Mouse (Mus musculus): ENCODE measurements at regions not wholly inside any gene's neighbourhood (a gene's known extent, or its start where the extent isn't known, plus 50 kb on each side); places are given as distances from the start of the nearest gene placed in this dataset.

GRCm38 (mm10) chr12:67929842-67930241 is 707.5 kb upstream of the Mdga2 start:
- Histone ChIP-seq H3K27ac (no peak overlapping the region), H3K4me2 (replicated peaks) (no peak overlapping the region), H3K27me3 (replicated peaks) (no peaks in the 10 kb centered on the region), H3K9ac (no peak overlapping the region), H3K9me3 (no peaks in the 10 kb centered on the region), H3K36me3 (no peaks in the 10 kb centered on the region), H3K4me3 (no peak overlapping the region), H3K4me1 (no peaks in the 10 kb centered on the region)
- ATAC-seq (ENCODE audit: low FRiP score, low read depth) = no peak
- 73% methylated on average over 1 of the region's 1 CpGs for WGBS

- Histone ChIP-seq H3K27ac (no peak overlapping the region), H3K9me3 (no peaks in the 10 kb centered on the region), H3K36me3 (no peaks in the 10 kb centered on the region), H3K4me3 (no peak overlapping the region), H3K9ac (no peak overlapping the region), H3K4me1 (no peaks in the 10 kb centered on the region), H3K27me3 (replicated peaks) (no peaks in the 10 kb centered on the region), H3K4me2 (replicated peaks) (no peak overlapping the region)
- WGBS = 68% methylated on average over 4 of the region's 4 CpGs
- 0 out of 2 replicates have a peak, but pooled peaks have one; percentile 66 for ATAC-seq (ENCODE audit: low FRiP score, low read depth)
Observed at GRCm38 (mm10) chr12:67914603-67915002, 692.3 kb upstream of the Mdga2 start.

- no peak overlapping the region for H3K27ac ChIP-seq
- H3K27me3 ChIP-seq (replicated peaks) = no peaks in the 10 kb centered on the region
- no peaks in the 10 kb centered on the region for H3K9me3 ChIP-seq
- ATAC-seq (ENCODE audit: low FRiP score, low read depth) = no peak
- no peak overlapping the region for H3K4me3 ChIP-seq
- H3K4me1 ChIP-seq = no peaks in the 10 kb centered on the region
- no peak overlapping the region for H3K4me2 ChIP-seq (replicated peaks)
- no peaks in the 10 kb centered on the region for H3K36me3 ChIP-seq
- no peak overlapping the region for H3K9ac ChIP-seq
- WGBS = 63% methylated on average over 2 of the region's 2 CpGs
Observed at GRCm38 (mm10) chr12:67887296-67887695, 664.9 kb upstream of the Mdga2 start.

- Histone ChIP-seq H3K36me3 (no peaks in the 10 kb centered on the region), H3K9me3 (no peaks in the 10 kb centered on the region), H3K4me1 (no peaks in the 10 kb centered on the region), H3K27ac (no peak overlapping the region), H3K9ac (no peak overlapping the region), H3K27me3 (replicated peaks) (no peaks in the 10 kb centered on the region), H3K4me2 (replicated peaks) (no peak overlapping the region), H3K4me3 (no peak overlapping the region)
- no peak for ATAC-seq (ENCODE audit: low FRiP score, low read depth)
- 75% methylated on average over 2 of the region's 2 CpGs for WGBS
Observed at GRCm38 (mm10) chr12:67862615-67863014, 640.3 kb upstream of the Mdga2 start.

GRCm38 (mm10) chr12:67860713-67861112 is 638.4 kb upstream of the Mdga2 start:
- Histone ChIP-seq H3K27me3 (replicated peaks) (no peaks in the 10 kb centered on the region), H3K36me3 (no peaks in the 10 kb centered on the region), H3K4me1 (no peaks in the 10 kb centered on the region), H3K27ac (no peak overlapping the region), H3K9me3 (no peaks in the 10 kb centered on the region), H3K4me2 (replicated peaks) (no peak overlapping the region), H3K9ac (no peak overlapping the region), H3K4me3 (no peak overlapping the region)
- 84% methylated on average over 1 of the region's 1 CpGs for WGBS
- ATAC-seq (ENCODE audit: low FRiP score, low read depth) = no peak

- no peak overlapping the region for H3K4me2 ChIP-seq (replicated peaks)
- H3K4me1 ChIP-seq = no peaks in the 10 kb centered on the region
- ATAC-seq (ENCODE audit: low FRiP score, low read depth) = no peak
- H3K9ac ChIP-seq = no peak overlapping the region
- no peaks in the 10 kb centered on the region for H3K36me3 ChIP-seq
- H3K27me3 ChIP-seq (replicated peaks) = no peaks in the 10 kb centered on the region
- WGBS = 95% methylated on average over 2 of the region's 2 CpGs
- no peak overlapping the region for H3K27ac ChIP-seq
- H3K4me3 ChIP-seq = no peak overlapping the region
- H3K9me3 ChIP-seq = no peaks in the 10 kb centered on the region
Observed at GRCm38 (mm10) chr12:67852625-67853024, 630.3 kb upstream of the Mdga2 start.

- no peak overlapping the region for H3K4me2 ChIP-seq (replicated peaks)
- H3K4me1 ChIP-seq = no peaks in the 10 kb centered on the region
- no peaks in the 10 kb centered on the region for H3K9me3 ChIP-seq
- H3K36me3 ChIP-seq = no peaks in the 10 kb centered on the region
- no peak overlapping the region for H3K4me3 ChIP-seq
- ATAC-seq (ENCODE audit: low FRiP score, low read depth) = no peak
- H3K27ac ChIP-seq = no peak overlapping the region
- no peak overlapping the region for H3K9ac ChIP-seq
- H3K27me3 ChIP-seq (replicated peaks) = no peaks in the 10 kb centered on the region
Observed at GRCm38 (mm10) chr12:67847517-67847916, 625.2 kb upstream of the Mdga2 start.

GRCm38 (mm10) chr12:67804297-67804696 is 581.9 kb upstream of the Mdga2 start:
- no peak overlapping the region for H3K9ac ChIP-seq
- no peaks in the 10 kb centered on the region for H3K9me3 ChIP-seq
- no peak overlapping the region for H3K27ac ChIP-seq
- H3K27me3 ChIP-seq (replicated peaks) = no peaks in the 10 kb centered on the region
- ATAC-seq (ENCODE audit: low FRiP score, low read depth) = no peak
- H3K4me1 ChIP-seq = no peaks in the 10 kb centered on the region
- H3K4me3 ChIP-seq = no peak overlapping the region
- no peak overlapping the region for H3K4me2 ChIP-seq (replicated peaks)
- H3K36me3 ChIP-seq = no peaks in the 10 kb centered on the region
- 86% methylated on average over 6 of the region's 6 CpGs for WGBS

GRCm38 (mm10) chr12:67799776-67800175 is 577.4 kb upstream of the Mdga2 start:
- ATAC-seq (ENCODE audit: low FRiP score, low read depth) = no peak

More at GRCm38 (mm10) chr12:67799776-67800175, 577.4 kb upstream of the Mdga2 start:
- WGBS = 90% methylated on average over 2 of the region's 2 CpGs
- H3K4me1 ChIP-seq = no peaks in the 10 kb centered on the region
- H3K27me3 ChIP-seq (replicated peaks) = no peaks in the 10 kb centered on the region
- no peak overlapping the region for H3K4me3 ChIP-seq
- no peak overlapping the region for H3K27ac ChIP-seq
- H3K4me2 ChIP-seq (replicated peaks) = no peak overlapping the region
- H3K9ac ChIP-seq = no peak overlapping the region
- H3K9me3 ChIP-seq = no peaks in the 10 kb centered on the region
- no peaks in the 10 kb centered on the region for H3K36me3 ChIP-seq
